Mouse (Mus musculus): ENCODE measurements around the gene Scube3.
"Not testable (repeated sequence)": the region's sequence is repeated elsewhere in the genome, so short reads cannot be mapped to it uniquely, and the experiment has no call there.

Gene Scube3

DNA sequence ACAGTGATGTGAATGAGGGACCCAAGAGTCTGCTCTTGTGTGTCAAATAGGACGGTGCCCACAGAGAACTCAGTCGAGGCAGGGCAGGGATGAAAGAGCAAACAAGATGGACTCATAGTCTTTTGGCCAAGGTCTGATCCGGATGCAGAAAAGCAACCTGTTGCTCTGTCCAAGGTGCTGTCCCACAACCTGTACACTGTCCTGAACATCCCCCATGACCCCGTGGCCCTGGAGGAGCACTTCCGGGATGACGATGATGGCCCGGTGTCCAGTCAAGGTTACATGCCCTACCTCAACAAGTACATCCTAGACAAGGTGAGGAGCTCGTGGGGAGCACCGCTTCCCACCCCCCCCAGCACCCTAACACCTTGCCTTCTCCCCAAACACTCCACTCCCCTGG, 74.8 kb downstream of the Scube3 start:
- no peak for DNase-seq (ENCODE audit: low read depth in 1 of 2, low spot score in 2 of 2)

DNA sequence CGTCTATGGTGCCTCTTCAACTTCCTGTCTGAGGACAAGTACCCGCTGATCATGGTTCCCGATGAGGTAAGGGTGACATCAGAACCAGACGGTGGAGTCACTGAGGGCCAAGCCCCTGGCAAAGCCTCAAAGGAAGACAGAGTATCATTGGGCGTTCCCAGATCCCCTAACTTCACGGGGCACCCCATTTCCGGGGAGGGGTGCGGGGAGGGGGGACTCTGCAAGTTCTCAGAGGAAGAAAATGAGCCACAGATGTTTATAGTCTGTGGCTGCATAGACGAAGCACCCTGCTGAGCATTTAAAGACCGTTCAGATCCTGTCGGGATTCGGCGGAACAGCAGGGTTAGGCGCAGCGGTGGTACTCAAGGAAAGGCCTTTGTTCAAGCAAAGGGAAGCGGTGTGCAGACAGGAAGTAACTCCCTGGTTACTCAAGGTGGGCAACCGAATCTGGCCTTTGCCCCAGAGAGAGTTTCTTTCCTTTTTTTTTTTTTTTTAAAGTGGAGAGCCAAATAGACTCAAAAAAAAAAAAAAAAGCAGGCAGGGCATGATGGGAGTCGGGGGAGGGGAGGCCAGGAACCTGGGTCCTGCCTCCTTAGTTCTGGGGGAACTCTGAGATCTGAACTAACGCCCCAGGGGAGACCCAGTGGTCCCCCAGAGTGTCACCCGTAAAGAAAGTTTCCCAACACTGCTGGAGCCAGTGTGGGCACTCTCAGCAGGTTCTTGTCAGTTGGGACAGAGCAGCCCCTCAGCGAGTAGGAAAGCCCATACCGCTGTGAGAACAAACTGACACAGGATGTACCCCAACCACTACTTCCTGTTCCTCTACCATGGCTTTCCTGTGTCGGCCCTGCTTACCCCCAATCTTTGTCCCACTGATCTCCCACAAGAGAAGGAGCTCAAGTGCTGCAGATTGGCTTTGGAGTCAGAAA, 76.0 kb downstream of the Scube3 start:
- DNase-seq (ENCODE audit: low read depth in 1 of 2, low spot score in 2 of 2) = peak in 1 of 2 experiments; percentile 50

GRCm38 (mm10) chr17:28222463-28222862, 80.5 kb downstream of the Scube3 start:
- not testable (repeated sequence) for DNase-seq (ENCODE audit: low read depth in 1 of 2, low spot score in 2 of 2)

GRCm38 (mm10) chr17:28223561-28224391, 81.8 kb downstream of the Scube3 start:
- DNase-seq (ENCODE audit: low read depth in 1 of 2, low spot score in 2 of 2) = peak; percentile 49 to 61
